Comparison of ENCODE assay signal across 8 mouse cellular contexts in genomic region chr10:18430141-18430540, GRCm38 (mm10).
A peak's percentile ranks its signal among the peaks of the same experiment; 100 is the strongest.
DNase-seq lines count a peak whose midpoint lies in the region; ATAC-seq lines count a peak whose summit lies in the region.

No protein-coding gene starts in this region.

- H3K27ac ChIP-seq in kidney, embryonic 14.5 days (ENCODE audit: low read depth, low read length): peak overlapping the region; percentile 68; the same call in 1 of the 2 replicates
- H3K27ac ChIP-seq in embryonic facial prominence, embryonic 14.5 days (replicated peaks; ENCODE audit: low read depth, low read length): no peak overlapping the region

- no peak overlapping the region for H3K9ac ChIP-seq in kidney, embryonic 14.5 days (ENCODE audit: low read depth, low read length)
- H3K9ac ChIP-seq in embryonic facial prominence, embryonic 14.5 days (ENCODE audit: low read depth, low read length): no peak overlapping the region

- no peaks in the 10 kb centered on the region for H3K9me3 ChIP-seq in kidney, embryonic 14.5 days (ENCODE audit: control insufficient read depth, low read length)
- no peaks in the 10 kb centered on the region for H3K9me3 ChIP-seq in embryonic facial prominence, embryonic 14.5 days (ENCODE audit: control insufficient read depth, low read length)

- H3K27me3 ChIP-seq in kidney, embryonic 14.5 days (ENCODE audit: control insufficient read depth, insufficient read depth, low read length): no peaks in the 10 kb centered on the region
- H3K27me3 ChIP-seq in embryonic facial prominence, embryonic 14.5 days (replicated peaks; ENCODE audit: control insufficient read depth, insufficient read depth, low read length): no peaks in the 10 kb centered on the region

- DNase-seq in kidney, adult 8-10 months: no peak
- DNase-seq in embryonic facial prominence, embryonic 14.5 days (ENCODE audit: low spot score): peak; percentile 45
- no peak for DNase-seq in layer of hippocampus, adult 8-10 months (ENCODE audit: low spot score in 2 of 2)
- DNase-seq in right cerebral cortex, postnatal 36 days (ENCODE audit: low spot score in 2 of 2): no peak

- H3K4me1 ChIP-seq in kidney, embryonic 14.5 days (ENCODE audit: control insufficient read depth, insufficient read depth, low read length): peaks cover 9% of the 10 kb centered on the region; the same call in 1 of the 2 replicates
- H3K4me1 ChIP-seq in embryonic facial prominence, embryonic 14.5 days (ENCODE audit: control insufficient read depth, insufficient read depth, low read length): peaks cover 10% of the 10 kb centered on the region

- WGBS in kidney, embryonic 14.5 days: 63% methylated on average over 8 of the region's 8 CpGs
- 71% methylated on average over 8 of the region's 8 CpGs for WGBS in embryonic facial prominence, embryonic 14.5 days

- no peaks in the 10 kb centered on the region for H3K36me3 ChIP-seq in kidney, embryonic 14.5 days (ENCODE audit: control insufficient read depth, insufficient read depth, low read length)
- peaks cover 9% of the 10 kb centered on the region; the same call in 1 of the 2 replicates for H3K36me3 ChIP-seq in embryonic facial prominence, embryonic 14.5 days (ENCODE audit: control insufficient read depth, insufficient read depth, low read length)

- no peak overlapping the region; the same call in 1 of the 2 replicates for H3K4me2 ChIP-seq in kidney, embryonic 14.5 days (replicated peaks; ENCODE audit: low read depth, low read length)
- no peak overlapping the region for H3K4me2 ChIP-seq in embryonic facial prominence, embryonic 14.5 days (ENCODE audit: low read depth, low read length)

- no peak overlapping the region for H3K4me3 ChIP-seq in kidney, embryonic 14.5 days (ENCODE audit: low read length)
- H3K4me3 ChIP-seq in embryonic facial prominence, embryonic 14.5 days (ENCODE audit: low read depth, low read length): no peak overlapping the region

- ATAC-seq in kidney, embryonic 14.5 days (ENCODE audit: low FRiP score, low TSS enrichment): peak; percentile 74
- ATAC-seq in embryonic facial prominence, embryonic 14.5 days (ENCODE audit: low read depth): peak; percentile 38; the same call in 1 of the 2 replicates
- peak; percentile 69 to 70 for ATAC-seq in hematopoietic stem cell, adult 5-6 weeks (replicated peaks in 1 of 2; ENCODE audit: insufficient read depth in 1 of 2, low FRiP score in 2 of 2, low TSS enrichment in 1 of 2, low read depth in 1 of 2, poor library complexity in 2 of 2, severe bottlenecking in 2 of 2)
- peak; percentile 47; the same call in 1 of the 2 replicates for ATAC-seq in megakaryocyte, adult 5-6 weeks (ENCODE audit: poor library complexity, severe bottlenecking)
- no peak for ATAC-seq in cerebellum, adult (ENCODE audit: insufficient number of reproducible peaks, low FRiP score, low TSS enrichment)
